Mouse (Mus musculus) testis, postnatal 14 days (tissue): ENCODE results near the gene Spsb1.
A peak's percentile ranks its signal among the peaks of the same experiment; 100 is the strongest.

ENCODE experiments used
- DNase-seq: peaks from one replicate; pipeline ENCODE4 v3.0.0; 2021; ENCODE audit warnings: low spot score

Gene Spsb1

DNA sequence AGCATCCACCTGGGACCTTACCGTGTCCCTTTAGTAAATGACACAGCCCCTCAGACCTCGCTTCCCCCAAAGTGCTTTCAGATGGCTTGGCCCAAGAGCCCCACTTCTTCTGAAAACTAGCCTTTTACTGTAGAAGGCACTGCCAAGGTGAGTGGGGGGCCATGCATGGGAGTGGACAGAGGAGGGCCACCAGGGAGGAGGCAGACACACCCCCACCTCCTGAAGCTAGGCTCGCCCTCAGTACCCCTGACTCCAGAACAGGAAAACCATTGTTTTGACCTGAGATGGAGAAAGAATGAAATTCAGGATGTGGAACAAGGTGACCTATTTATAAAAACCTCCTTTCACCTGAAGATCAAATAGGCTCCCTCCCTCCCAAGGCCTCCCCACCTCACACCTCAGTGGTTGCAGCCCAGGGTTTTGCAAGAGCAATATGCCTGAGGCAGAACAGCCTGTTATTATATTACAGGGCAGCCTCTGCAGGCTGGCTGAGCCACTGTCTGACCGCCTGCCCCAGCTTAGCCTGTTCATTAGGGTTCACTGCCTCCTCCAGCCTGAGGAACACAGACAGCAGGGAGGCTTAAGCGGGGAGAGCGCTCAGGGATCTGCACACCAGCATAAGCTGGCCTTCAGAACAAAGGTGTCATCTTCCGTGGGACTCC lies 41.0 kb downstream of the Spsb1 start:
- DNase-seq = no peak

DNA sequence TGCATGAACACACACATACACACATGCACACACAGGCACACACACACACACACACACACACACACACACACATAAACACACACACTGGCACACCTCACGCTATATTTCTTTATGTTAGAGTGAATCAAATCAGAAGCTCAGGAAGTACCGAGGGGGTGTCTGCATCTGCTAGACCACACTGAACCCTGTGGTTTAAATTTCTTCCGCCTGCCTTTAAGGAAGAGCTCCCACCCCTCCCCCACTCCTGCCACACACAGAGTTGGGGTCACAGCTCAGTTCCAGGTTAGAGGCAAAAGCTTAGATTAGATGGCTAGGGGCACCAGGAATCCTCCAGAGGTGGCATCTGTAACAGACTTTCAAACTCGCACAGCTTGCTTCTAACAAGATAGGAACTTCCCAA lies 42.4 kb downstream of the Spsb1 start:
- DNase-seq = no peak

DNA sequence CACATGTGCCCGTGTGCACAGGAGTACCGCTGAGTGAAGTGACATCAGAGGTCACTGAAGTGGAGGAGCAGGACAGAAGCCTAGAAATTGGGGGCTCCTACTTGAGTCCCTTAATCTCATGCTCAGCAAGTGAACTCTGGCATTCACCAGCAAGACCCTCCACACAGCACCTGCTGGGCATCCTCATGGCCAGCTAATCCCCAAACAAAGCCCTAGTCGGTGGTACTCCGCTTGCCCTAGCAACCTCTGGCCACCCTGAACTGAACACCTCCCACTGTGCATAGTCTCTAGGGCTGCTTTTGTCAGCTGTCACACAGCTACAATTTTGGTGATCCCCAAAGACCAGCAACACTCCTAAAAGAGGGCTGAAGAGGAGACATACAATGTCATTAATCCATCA lies 44.3 kb downstream of the Spsb1 start:
- DNase-seq = no peak

DNA sequence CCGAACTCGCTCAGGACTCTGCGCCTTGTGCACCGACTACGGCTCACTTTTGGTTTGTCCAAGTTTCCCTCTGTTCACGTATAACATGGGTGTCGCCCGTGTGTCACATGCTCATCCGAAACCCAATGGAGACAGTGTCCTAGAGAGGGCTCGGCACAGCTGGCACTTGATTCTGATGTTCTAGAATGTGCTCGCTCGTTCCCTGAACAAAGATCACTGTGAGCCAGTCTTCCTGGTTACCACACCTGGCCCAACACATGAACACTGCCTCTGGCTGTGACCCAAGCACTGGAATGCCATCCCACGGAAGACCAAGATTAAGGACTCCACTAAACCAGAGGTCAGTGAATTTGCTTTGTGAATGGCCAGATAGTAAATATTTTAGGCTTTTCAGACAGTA lies 45.3 kb downstream of the Spsb1 start:
- DNase-seq = no peak

DNA sequence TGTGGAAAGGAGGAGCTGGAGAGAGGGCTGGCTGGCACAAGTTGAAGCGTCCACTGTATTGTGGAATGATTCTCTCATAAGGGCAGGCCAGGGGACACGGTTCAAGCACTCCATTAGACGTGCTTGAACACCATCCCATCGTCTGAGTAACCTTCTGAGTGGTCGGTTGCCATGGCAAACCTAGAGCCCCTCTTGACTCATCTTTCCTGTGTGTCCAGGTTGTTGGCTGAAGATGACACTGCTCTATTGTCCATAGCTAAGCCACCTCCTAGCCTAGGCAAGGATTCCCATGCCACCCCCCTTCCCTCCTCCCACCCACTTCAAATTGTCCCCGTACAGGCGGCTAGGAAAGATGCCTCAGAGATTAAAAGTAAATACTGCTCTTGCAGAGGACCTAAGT lies 45.9 kb downstream of the Spsb1 start:
- DNase-seq = no peak

DNA sequence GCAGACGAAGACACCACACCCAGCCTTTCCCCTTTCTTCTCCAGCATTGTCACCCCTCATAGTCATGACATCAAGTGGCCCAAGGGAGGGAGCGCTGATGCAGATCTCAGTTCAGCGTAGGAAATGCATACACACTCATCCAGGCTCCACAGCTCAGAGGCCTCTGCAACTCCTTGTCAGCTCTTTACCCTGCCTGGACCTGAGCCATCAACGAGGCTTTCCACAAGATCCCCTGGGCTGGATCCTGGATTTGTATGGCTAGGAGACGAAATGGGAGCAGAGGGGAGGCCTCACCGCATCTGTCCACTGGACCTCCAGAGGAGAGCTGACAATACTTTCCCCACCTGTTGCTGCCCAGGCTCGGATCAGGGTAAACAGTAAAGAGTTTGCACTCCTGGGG lies 47.2 kb downstream of the Spsb1 start:
- DNase-seq = no peak

DNA sequence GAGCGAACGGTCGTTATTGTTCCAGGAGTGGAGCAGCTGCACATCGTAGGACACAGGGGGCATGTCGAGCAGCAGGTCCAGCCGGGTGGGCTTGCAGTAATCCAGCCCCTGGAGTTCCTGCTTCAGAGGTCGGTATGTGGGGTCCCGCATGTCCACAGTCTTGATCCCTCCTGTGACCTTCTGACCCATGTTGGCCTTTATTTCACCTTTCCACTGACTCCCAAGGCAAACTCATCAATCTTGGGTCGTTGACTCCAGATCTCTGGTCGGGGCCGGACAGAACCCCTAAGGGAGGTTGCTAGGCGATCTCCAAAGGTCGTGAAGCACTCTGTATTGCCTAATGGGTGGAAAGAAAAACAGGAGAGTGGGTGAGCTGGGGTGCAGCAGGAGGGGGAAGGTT lies 47.9 kb downstream of the Spsb1 start:
- DNase-seq = no peak

DNA sequence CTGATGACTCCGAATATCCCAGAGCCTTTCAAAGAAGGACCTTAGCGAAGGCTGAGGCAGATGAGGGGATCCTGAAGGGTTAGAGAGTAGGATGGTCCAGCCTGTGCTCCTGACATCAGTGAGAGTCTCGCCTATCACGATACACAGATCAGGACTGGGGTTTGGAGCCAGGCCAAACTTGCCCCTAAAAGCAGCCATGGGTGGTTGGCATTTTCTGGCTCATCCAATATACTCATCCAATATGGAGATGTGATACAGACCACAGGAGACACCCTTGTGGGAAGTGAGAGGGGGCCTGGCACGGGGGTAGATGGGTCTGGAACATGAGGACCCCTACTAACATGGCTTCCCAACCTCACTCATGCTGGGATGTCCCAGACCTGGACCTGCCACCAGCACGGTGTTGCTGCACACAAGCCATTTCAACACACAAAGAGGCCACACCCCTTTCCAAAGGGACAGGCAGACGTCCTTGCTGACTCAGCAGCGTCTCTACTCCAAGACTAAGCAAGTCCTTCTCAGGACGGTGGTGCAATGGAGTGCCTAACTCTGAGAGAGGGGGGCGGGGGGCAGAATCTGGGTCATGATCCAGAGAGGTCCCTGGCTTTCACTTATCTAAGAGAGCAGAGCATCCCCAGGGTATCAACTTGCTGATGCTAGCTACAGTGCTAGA lies 49.4 kb downstream of the Spsb1 start:
- no peak for DNase-seq

DNA sequence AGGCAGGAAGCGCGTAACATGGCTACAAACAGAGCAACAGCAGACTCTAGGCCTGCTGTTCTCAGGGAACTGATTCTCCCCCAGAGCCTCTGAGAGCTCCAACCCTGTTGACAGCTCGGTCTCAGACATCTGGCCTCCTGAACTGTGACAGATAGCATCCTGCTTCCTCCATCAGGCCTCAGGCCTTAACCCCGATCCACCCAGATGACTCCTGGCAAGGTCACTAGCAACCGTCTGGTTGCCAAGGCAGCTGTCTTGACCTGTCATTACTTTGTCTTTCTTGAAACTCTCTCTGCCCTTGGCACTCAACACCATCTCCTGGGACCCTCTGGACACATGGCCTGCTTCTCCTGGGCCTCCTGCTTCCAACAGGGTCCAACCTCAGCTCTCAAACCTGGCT lies 51.8 kb downstream of the Spsb1 start:
- no peak for DNase-seq

DNA sequence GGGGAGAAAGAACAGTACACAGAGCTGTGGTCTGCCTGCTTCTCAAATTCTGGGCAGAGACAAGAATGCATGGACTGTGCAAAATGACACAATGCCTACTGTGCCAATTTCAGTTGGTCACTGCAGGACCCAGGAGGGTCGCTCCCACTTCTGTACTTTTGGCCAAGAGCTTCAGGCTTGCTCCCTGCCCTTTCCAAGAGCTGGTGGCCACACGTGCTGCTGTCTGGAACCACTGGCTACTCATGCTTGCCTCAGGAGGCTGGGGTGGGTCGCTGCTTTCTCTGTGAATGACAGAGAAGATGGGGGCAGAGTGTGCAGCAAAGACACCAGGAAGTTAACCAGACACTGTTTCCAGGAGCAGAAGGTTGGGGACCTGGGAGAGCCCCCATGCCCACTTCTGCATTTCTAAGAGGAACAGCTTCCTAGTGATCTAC lies 53.5 kb downstream of the Spsb1 start:
- no peak for DNase-seq

DNA sequence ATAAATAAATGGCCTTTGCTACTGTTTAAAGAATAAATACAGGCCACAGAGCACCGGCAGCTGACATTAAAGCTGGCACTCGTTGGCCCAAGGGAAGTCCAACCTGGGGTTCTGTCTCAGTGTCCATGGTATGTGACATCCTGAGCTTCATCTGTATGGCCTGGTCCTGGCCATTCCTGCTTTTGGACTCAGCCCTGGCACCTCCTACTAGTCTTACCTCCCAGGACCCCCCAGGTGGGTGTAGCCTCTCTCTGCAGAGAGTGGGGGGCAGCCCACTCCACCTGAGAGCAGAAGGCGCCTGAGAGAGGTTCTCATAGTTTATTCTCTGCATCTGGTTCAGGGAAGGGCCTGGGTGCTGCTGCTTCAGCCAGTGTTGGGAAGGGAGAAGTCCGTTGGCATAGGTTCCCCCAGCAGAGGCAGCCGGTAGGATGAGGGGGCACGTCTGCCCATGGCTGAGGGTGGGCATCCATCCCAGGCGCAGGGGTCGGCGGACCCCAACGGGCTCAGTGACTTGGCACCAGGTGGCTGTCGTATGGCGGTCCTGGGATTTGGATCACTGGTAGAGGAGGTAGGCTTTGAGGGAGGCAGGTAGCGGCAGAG lies 57.1 kb downstream of the Spsb1 start:
- no peak for DNase-seq

DNA sequence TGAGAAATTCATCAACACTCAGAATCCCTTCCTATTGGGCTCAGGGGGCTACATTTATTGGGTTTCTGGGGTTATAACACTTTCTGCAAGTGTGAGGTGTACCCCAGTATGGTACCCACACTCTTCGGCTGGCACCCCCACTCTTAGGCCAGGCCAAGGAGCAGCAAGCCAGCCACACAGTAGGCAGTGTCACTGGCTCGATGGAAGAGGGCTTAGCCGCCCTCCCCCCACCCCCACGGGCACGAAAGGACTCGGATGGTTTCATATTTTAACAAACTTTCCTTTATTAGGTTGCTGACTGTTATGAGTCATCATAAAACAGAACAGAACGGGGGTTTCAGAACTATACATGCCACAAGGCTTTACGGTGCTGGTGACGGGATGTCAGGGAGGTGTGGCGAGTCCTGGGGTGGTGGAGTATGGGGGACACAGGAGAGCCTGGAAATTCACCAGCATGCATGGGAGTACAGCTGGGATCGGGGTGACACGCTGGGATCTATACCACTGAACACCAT lies 58.8 kb downstream of the Spsb1 start:
- DNase-seq = no peak

DNA sequence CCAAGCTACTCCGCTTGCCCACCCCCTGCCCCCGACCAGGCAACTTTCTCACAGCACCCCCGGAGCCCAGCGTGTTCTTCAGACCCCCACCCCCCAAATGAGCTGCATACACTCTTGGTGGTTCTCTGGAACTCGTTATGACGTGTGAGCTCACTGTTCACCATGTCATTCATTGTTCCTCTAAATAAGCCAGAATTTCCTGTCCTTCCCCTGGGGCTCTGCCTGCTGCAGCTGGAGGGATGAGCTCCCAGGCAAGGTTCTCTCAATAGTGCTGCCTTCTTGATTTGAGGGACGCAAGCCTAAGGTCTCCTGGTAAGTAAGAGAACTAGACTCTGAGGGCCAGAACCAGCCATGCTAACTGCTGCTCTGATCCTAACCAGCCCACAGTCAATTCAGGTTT lies 59.6 kb downstream of the Spsb1 start:
- DNase-seq = no peak

DNA sequence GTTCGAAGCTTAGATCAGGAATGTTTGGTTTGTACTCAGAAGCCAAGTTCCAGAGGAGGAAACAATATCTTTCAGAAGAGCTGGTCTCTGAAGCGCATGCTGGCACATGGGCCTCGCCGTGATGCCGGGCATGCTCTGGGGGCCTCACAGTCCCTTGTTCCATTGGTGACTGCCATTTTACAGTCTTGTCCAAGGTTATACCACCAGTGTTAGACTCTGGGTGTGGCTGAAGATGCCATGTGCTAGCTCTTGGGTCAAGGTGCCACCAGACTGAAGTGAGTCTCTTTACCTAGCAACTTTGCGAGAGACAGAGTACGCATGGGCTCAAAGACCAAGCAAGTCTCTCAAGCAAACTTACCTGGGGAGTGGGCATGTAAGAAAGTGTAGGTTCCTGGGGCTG lies 60.5 kb downstream of the Spsb1 start:
- DNase-seq = no peak

DNA sequence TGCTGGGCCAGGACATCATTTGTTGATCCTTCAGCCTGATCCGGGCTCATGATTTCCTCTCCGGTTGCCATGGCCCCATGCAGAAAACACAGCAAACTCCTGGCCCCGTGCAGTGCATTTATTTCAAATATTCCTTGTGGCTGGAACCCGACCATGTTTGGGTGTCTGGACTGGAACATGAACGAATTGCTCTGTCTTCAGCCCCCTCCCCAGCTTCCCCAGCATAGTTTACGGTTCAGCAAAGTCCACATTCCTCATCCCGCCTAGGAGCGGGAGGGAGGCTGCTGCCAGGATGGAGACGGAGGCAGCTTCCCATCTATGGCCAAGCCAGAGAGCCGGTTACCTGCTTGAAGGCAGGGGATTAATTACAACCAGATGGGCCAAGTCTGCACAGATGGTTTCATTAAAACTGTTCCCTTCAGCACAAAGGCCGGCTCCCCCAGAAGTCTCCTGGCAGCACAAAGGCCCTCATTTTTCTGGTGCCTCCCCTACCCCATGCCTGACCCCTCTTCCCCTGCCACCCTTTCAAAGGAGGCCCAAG lies 61.2 kb downstream of the Spsb1 start:
- DNase-seq = no peak

DNA sequence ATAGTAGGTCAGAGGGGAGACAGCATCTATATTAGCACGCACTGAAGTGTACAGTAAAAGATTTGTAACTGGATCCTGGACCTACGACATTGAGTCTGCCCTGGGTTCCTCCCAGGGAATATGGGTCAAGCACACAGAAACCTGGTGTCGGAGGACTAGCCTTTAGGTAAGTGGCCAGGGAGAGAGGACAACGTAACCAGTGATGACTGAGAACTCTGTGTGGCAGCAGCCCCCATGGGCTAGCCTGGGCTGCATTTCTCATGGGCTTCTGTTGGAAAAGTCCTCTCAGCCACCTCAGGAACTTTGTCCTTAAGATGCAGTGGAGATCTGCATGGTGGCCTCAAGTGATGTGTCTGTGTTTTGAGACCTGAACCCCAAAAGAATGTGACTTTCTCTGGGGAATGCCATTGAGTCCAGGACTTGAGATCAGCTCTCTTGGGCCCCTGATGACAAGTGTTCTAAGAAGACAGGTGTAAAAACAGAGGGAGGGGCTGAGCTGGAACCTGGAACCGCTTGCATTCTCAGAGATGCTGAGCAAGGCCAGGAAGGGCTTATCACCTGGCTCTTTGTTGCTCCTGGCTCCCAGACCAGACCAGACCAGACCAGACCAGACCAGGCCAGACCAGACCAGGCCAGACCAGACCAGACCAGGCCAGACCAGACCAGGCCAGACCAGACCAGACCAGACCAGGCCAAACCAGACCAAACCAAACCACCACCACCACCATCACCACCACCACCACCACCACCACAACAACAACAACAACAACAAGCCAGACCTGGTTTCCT lies 63.5 kb downstream of the Spsb1 start:
- DNase-seq = no peak

DNA sequence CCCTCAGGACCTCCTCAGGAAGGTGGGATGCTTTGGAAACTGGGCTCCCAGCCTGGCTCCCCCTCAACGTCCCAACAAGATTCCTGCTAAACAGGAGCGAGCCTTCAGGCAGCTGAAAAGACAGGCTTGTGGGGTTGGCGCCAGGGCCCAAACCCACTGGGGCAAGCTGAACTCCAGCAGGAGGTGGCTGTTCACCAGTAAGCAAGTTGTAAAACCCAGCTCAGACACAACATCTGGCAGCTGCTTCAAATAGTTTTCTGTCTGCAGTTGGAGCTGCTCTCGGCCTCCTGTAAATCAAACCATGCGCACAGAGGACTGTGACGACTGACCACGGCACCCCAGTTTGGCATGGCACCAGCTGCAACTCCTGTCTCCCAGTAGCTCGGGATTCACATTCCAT lies 64.3 kb downstream of the Spsb1 start:
- DNase-seq = no peak

DNA sequence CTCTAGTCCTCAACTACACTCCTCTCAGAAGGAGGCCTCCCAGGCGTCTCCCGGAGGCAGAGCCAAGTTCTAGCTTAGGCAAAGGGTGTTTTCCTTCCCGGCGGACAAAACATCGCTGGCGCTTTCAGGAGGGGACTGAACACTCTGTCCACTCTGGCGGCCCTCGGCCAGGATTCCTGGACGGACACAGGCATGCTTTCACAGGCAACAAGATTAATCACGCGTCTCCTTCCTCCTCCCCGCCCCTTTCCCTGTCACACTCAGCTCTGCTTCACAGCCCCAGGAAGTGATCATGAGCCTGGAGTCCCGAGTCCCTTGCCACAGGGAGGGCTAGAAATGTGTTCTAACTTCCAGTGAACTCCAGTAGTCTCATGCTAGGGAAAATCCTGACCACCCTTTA lies 65.0 kb downstream of the Spsb1 start:
- peak; percentile 83 for DNase-seq

DNA sequence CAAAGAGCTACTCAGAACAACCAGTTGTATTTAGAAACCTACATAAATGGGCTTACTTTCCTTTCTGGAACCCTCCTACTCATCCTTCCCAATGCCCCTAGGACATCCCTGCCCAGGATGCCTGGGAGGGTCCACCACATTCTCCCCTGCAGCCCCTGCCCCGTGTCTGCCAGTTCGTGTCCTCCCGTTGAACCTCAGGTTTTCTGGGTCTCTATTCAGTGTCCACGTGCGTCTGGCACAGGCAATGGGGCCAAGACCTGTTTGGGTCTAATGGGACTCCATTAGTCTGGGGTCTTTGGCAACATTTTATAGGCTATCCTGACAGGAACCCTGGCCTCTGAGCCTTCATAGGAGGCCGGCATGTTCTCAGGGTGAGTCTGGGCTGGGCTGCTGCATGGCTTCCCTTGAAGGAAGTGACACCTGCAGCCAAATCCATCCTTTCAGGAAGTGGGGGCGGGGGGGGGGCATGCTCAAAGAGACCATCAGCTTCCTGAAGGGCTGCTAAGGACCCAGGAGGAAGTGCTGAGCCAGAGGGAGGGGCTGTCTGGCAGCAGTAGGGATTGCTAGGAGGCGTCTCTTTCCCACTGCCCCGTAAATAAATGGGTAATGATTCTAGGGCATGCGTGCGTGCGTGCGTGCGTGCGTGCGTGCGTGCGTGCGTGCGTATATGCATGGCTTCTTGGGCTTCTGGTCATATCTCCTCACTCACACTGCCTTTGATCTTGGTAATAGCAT lies 65.9 kb downstream of the Spsb1 start:
- no peak for DNase-seq

DNA sequence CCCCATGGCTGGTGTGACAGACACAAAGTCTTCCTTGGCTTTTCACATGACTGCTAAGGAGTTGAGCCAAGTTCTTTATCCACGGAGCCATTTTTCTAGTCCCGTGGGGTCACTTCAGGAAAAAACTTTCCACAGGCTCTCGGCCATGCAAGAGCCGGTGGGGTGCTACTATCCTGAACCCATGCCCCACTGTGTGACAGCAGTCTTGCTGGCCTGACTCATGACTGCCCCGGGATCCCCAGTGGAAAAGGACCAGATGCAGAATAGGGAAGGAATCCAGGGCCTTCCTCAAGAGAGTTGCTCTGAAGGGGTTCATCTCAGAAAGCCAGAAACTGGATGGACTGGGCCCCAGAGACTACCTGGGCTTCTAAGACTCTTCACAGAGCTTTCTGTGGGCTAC lies 66.7 kb downstream of the Spsb1 start:
- DNase-seq = no peak
